Mouse (Mus musculus): ENCODE results near the gene Myom1.

The Myom1 gene

DNA sequence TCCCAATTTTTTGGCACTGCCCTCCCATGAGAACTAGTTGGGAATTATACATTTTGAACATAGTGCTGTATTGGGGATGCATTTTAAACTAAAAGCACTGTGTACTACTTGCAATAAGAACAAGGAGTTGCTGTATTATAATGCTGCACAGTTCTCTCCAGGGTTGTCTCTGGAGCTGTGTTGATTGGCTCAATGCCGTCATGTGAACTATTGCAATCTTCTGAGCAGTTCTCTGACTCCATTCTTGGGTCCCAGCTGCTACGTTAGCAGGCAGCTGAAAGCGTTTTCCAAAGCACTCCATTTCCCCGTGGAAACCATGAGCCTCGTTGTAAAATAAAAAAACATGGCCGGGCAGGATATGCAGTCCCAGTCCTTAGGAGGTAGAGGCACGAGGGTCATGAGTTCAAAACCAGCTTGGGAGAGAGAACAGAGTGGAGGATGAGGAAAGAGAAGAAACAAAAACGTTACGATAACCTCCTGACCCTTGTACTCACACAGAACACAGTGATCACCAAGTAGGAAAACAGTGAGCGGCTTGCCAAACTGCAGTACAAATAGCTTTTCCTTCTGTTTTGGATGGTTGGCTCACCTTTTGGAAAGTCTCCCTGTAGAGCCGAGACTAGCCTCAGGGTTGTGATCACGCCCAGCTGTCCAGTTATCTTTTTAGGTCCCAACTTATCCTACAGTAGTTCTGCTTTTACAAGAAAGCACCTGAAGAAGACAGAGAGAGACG lies 60.6 kb downstream of the Myom1 start:
- ChIA-PET POLR2A (interaction anchor here in 1 of 4 experiments (0.5 kb wide), 1 partner anchor 18 kb away, joined by 3 read pairs; no protein-coding TSS in a partner anchor), CTCF (interaction anchor here in 2 of 4 experiments (0.6 to 1.3 kb wide), 4 partner anchors 22 to 220 kb away, joined by 3 to 4 read pairs (median 3); no protein-coding TSS in a partner anchor)

DNA sequence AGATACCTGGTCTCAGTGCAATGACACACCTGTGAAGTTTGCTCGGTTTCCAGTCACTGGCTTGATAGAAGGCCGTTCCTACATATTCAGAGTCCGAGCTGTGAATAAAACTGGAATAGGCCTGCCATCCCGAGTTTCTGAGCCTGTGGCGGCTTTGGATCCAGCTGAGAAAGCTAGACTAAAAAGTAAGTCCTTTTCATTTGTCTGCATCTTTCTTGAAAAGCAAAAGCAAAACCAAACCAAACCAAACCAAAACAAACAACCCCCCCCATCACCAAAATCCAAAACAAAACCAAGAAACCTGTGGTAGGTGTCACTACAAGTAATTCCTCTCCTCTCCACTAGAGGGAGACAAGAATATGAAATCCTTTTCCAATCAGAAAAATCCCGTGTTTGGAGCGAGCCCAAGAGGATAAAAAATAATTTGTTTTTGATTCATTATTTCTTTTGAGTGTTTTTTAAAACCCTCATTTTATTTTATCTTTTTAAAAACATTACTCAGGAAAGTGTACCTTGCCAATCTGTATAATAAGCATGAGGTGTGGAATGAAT lies 62.1 kb downstream of the Myom1 start:
- ChIA-PET POLR2A (interaction anchor here in 1 of 4 experiments (0.6 kb wide), 1 partner anchor 98 kb away, joined by 3 read pairs; no protein-coding TSS in a partner anchor), CTCF (interaction anchor here (0.6 to 1.4 kb wide), 9 partner anchors 22 to 358 kb away, joined by 3 to 7 read pairs (median 3); no protein-coding TSS in a partner anchor)

DNA sequence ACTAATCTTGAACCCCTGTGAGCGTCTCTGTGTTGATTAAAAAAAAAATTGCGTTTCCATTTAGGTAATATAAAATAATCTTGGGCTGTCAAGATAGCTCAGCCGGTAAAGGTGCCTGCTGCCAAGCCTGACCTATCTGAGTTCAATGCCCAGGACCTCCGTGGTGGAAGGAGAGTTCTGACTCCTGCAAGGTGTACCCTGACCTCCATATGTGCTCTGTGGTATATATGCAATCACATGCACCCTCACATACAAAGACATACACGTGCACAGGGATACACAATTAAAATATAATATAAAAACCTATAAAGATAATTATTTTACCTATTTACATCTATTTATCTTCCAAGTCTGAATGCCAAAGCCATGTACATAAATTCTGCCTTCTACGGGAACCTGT lies 62.7 kb downstream of the Myom1 start:
- POLR2A ChIA-PET: no interaction called here
- CTCF ChIA-PET: interaction anchor here in 3 of 4 experiments (0.5 to 1.4 kb wide), 5 partner anchors 23 to 358 kb away, joined by 3 to 7 read pairs (median 3); no protein-coding TSS in a partner anchor

GRCm38 (mm10) chr17:71069176-71069575 lies 66.7 kb downstream of the Myom1 start:
- CTCF ChIA-PET: interaction anchor here in 3 of 4 experiments (0.6 to 1.0 kb wide), 10 partner anchors 14 to 1810 kb away, joined by 3 to 7 read pairs (median 3); partner anchors contain the start of gene Lpin2 (in 1 of the 3)
- POLR2A ChIA-PET: no interaction called here

- POLR2A ChIA-PET: no interaction called here
- CTCF ChIA-PET: no interaction called here
Measured at GRCm38 (mm10) chr17:71071958-71072357, 69.5 kb downstream of the Myom1 start.

DNA sequence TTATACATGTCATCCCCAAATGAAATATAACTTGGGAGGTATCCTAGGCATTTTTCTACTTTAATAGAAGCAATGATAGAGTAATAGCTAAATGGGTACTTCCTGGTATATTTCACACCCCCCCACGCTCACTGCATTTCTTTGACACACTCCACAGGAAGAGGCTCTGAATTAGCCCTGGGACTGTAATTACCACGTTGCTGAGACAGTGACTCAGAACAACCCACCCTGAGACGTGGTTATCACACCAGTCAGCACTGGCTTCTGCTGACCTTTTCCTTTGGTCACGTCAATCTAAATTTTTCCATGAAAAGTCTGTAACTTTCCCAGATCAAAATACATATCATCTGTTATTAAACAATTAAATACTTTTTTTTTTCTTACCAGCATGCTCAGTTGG lies 72.0 kb downstream of the Myom1 start:
- CTCF ChIA-PET: no interaction called here
- POLR2A ChIA-PET: interaction anchor here in 2 of 4 experiments (0.8 to 1.2 kb wide), 2 partner anchors 567 to 707 kb away, joined by 3 to 8 read pairs; no protein-coding TSS in a partner anchor

- ChIA-PET CTCF (interaction anchor here in 1 of 4 experiments (0.6 kb wide), 1 partner anchor 465 kb away, joined by 4 read pairs; no protein-coding TSS in a partner anchor), POLR2A (interaction anchor here in 1 of 4 experiments (0.6 kb wide), 1 partner anchor 85 kb away, joined by 3 read pairs; no protein-coding TSS in a partner anchor)
Measured at GRCm38 (mm10) chr17:71081986-71082385, 79.6 kb downstream of the Myom1 start.

DNA sequence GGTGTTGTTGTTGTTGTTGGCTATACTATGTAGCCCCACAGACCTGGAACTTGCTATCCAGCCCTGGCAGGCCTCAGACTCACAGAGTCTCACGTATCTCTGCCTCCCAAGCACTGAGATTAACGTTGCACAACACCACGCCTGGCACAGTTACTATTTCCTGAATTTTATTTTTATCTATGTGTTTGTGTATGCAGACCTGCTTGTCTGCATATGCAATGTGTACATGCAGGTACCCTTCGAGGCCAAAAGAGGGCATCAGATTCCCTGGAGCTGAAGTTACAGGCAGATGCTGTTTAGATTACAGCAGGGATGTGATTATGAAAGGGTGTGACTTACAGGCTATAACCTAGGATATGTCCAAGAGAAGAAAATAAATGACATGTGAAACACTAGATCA lies 84.5 kb downstream of the Myom1 start:
- POLR2A ChIA-PET: interaction anchor here in 2 of 4 experiments (0.7 to 1.4 kb wide), 2 partner anchors 96 to 743 kb away, joined by 3 to 4 read pairs; no protein-coding TSS in a partner anchor

DNA sequence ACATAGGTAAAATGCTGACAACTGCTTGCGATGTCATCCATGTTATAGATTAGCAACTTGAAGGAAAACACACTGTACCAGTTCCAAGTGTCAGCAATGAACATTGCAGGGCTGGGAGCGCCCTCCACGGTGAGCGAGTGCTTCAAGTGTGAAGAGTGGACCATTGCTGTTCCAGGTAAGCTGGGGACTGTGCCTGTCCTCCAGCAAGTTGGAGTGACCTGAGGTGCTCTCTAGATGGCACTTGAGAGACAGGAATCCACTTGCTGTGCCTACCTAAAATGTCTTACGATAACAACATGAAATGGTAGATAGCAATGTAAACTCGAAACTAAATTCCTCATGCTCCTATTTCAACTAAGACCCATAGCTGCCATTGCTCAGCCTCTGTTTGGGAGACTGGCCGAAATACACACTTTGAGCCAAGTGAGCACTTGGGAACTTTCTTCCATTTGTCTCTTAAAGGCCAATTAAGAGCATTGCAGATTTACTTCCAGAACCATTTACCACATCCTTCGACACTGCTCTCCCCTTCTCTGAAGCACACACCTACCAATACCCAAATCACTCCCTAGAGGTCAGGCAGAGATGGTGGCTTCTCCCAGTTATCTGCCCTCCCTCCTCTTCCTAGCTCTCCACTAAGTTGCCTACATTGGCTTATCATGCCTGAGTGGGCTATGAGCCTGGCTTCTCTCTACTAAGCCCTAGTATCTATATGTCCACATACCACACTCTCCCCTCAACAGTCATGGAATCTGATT lies 85.1 kb downstream of the Myom1 start:
- CTCF ChIA-PET: no interaction called here
- POLR2A ChIA-PET: no interaction called here

More for the DNA sequence above, 84.5 kb downstream of the Myom1 start:
- CTCF ChIA-PET: no interaction called here

DNA sequence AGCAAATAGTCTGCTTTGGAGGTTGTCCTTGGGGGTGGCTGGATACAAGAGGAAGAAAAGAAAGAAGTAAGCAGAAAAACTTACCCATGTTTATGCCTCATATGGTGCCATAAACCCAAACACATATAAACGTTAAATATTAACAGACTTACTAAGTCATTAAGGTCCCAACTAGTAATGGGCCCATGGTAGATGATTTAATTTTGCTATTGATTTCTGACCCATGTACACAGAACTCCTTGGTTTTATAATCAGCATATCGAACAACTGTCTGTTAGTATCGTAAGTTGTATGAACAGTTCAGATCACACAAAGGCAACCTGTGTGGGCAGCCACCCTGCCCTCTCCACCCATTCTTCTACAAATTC lies 85.7 kb downstream of the Myom1 start:
- CTCF ChIA-PET: no interaction called here
- POLR2A ChIA-PET: no interaction called here

GRCm38 (mm10) chr17:71088991-71089434 lies 86.6 kb downstream of the Myom1 start:
- ChIA-PET POLR2A (interaction anchor here in 1 of 4 experiments (1.0 kb wide), 1 partner anchor 264 kb away, joined by 3 read pairs; no protein-coding TSS in a partner anchor), CTCF (no interaction called here)

GRCm38 (mm10) chr17:71089781-71090480 lies 87.5 kb downstream of the Myom1 start:
- ChIA-PET POLR2A (interaction anchor here in 1 of 4 experiments (1.0 kb wide), 1 partner anchor 264 kb away, joined by 3 read pairs; no protein-coding TSS in a partner anchor), CTCF (no interaction called here)

DNA sequence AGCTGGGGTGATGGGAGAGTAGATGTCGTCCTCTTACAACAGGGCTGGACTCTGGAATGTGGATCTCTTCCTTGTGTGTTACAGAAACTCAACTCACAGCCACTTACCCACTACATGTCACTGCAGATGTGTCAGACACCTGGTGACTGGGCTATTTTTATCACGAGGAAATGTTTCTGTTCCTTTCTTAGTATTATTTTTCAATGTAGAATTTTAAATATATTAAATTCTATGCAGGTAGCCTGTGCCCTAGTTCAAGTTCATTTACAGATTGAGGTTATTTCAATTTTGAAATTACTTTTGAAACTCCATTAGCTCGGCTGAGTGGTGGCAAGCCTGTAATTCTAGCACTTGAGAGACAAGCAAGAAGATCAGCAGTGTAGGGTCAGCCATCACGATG lies 88.6 kb downstream of the Myom1 start:
- ChIA-PET CTCF (interaction anchor here in 1 of 4 experiments (0.6 kb wide), 1 partner anchor 20 kb away, joined by 3 read pairs; no protein-coding TSS in a partner anchor), POLR2A (no interaction called here)

GRCm38 (mm10) chr17:71092341-71092740 lies 89.9 kb downstream of the Myom1 start:
- POLR2A ChIA-PET: interaction anchor here in 1 of 4 experiments (0.6 kb wide), 1 partner anchor 79 kb away, joined by 3 read pairs; no protein-coding TSS in a partner anchor
- CTCF ChIA-PET: no interaction called here

GRCm38 (mm10) chr17:71093793-71094192 lies 91.4 kb downstream of the Myom1 start:
- ChIA-PET POLR2A (interaction anchor here in 2 of 4 experiments (0.5 to 1.5 kb wide), 2 partner anchors 10 to 307 kb away, joined by 5 to 7 read pairs; no protein-coding TSS in a partner anchor), CTCF (interaction anchor here in 1 of 4 experiments (1.0 to 1.1 kb wide), 2 partner anchors 29 to 355 kb away, joined by 3 read pairs; no protein-coding TSS in a partner anchor)

- ChIA-PET CTCF (interaction anchor here in 1 of 4 experiments (1.0 to 1.1 kb wide), 2 partner anchors 30 to 356 kb away, joined by 3 read pairs; no protein-coding TSS in a partner anchor), POLR2A (interaction anchor here in 2 of 4 experiments (0.7 to 1.5 kb wide), 3 partner anchors 9 to 265 kb away, joined by 3 to 5 read pairs (median 3); no protein-coding TSS in a partner anchor)
Measured at GRCm38 (mm10) chr17:71094438-71094837, 92.0 kb downstream of the Myom1 start.

- ChIA-PET CTCF (interaction anchor here in 1 of 4 experiments (0.5 kb wide), 1 partner anchor 11 kb away, joined by 3 read pairs; no protein-coding TSS in a partner anchor), POLR2A (interaction anchor here in 1 of 4 experiments (0.6 kb wide), 1 partner anchor 20 kb away, joined by 3 read pairs; no protein-coding TSS in a partner anchor)
Measured at GRCm38 (mm10) chr17:71096557-71097208, 94.2 kb downstream of the Myom1 start.

- ChIA-PET POLR2A (no interaction called here), CTCF (interaction anchor here in 1 of 4 experiments (0.5 kb wide), 1 partner anchor 10 kb away, joined by 3 read pairs; no protein-coding TSS in a partner anchor)
Measured at GRCm38 (mm10) chr17:71097209-71097597, 94.8 kb downstream of the Myom1 start.
